In genomic region chr9:108105549-108105863, GRCm38 (mm10) we compare ENCODE assay signal across 11 mouse cellular contexts. TPM values are rescaled to one million over a fixed set of nuclear protein-coding genes. Genes with fewer than 3 reads are reported as not detected.
DNase-seq lines count a peak whose midpoint lies in the region; ATAC-seq and TF ChIP-seq lines count a peak whose summit lies in the region.
"Had no signal": no experiment of that assay in that cellular context is flagged by ENCODE, and none has a peak within 500 bp of the region (broad histone marks: within the 10 kb centered on the region; RNA-seq: fewer than 3 reads in every experiment).

No protein-coding gene starts in this region.

- peaks cover 39% of the 10 kb centered on the region for H3K27me3 ChIP-seq in heart, embryonic 10.5 days (ENCODE audit: insufficient read depth, poor library complexity, severe bottlenecking)
- no peaks in the 10 kb centered on the region for H3K27me3 ChIP-seq in C2C12 (ENCODE audit: control insufficient read depth, insufficient read depth, insufficient read length)
- no peaks in the 10 kb centered on the region for H3K27me3 ChIP-seq in embryonic facial prominence, embryonic 15.5 days
- peaks cover 15% of the 10 kb centered on the region for H3K27me3 ChIP-seq in liver, embryonic 15.5 days
- H3K27me3 ChIP-seq: forebrain, embryonic 15.5 days had no signal

- 80% methylated on average over 12 of the region's 12 CpGs for WGBS in heart, embryonic 10.5 days
- WGBS in embryonic facial prominence, embryonic 15.5 days, result 69% methylated on average over 12 of the region's 12 CpGs
- WGBS in liver, embryonic 15.5 days (ENCODE audit: insufficient replicate concordance), result 70% methylated on average over 12 of the region's 12 CpGs

- no peaks in the 10 kb centered on the region for H3K9me3 ChIP-seq in heart, embryonic 10.5 days
- no peaks in the 10 kb centered on the region for H3K9me3 ChIP-seq in embryonic facial prominence, embryonic 15.5 days (replicated peaks)
- H3K9me3 ChIP-seq in liver, embryonic 15.5 days (replicated peaks), result no peaks in the 10 kb centered on the region
- H3K9me3 ChIP-seq: forebrain, embryonic 15.5 days had no signal

- H3K27ac ChIP-seq in heart, embryonic 10.5 days, result peak overlapping the region; percentile 90
- H3K27ac ChIP-seq in embryonic facial prominence, embryonic 15.5 days (replicated peaks), result peak overlapping the region; percentile 56; the same call in 1 of the 2 replicates
- peak overlapping the region; percentile 55 for H3K27ac ChIP-seq in liver, embryonic 15.5 days (replicated peaks)
- H3K27ac ChIP-seq: forebrain, embryonic 15.5 days had no signal

- H3K4me2 ChIP-seq in embryonic facial prominence, embryonic 15.5 days (replicated peaks), result peak overlapping the region; percentile 26; the same call in 1 of the 2 replicates
- H3K4me2 ChIP-seq in liver, embryonic 15.5 days, result peak overlapping the region; percentile 69
- H3K4me2 ChIP-seq: forebrain, embryonic 15.5 days had no signal

- H3K36me3 ChIP-seq in heart, embryonic 10.5 days, result peaks cover 13% of the 10 kb centered on the region
- peaks cover 21% of the 10 kb centered on the region for H3K36me3 ChIP-seq in C2C12 (ENCODE audit: control insufficient read depth, insufficient read depth)
- no peaks in the 10 kb centered on the region for H3K36me3 ChIP-seq in embryonic facial prominence, embryonic 15.5 days
- H3K36me3 ChIP-seq in liver, embryonic 15.5 days (replicated peaks), result peaks cover 5% of the 10 kb centered on the region; the same call in 1 of the 2 replicates

- TF ChIP-seq CTCF in C2C12 (IDR thresholded peaks at IDR 0.05; ENCODE audit: control insufficient read depth, insufficient read depth, insufficient read length), result no peak

- ATAC-seq in embryonic facial prominence, embryonic 15.5 days (ENCODE audit: insufficient number of reproducible peaks, low FRiP score, low TSS enrichment, low read depth), result no peak; the same call in 1 of the 2 replicates
- no peak; the same call in 1 of the 2 replicates for ATAC-seq in liver, embryonic 15.5 days (ENCODE audit: insufficient read depth)

- peak overlapping the region; percentile 82 for H3ac ChIP-seq in C2C12 (ENCODE audit: control insufficient read depth, insufficient read length, low read depth)

- peaks cover 24% of the 10 kb centered on the region for H3K79me2 ChIP-seq in C2C12 (ENCODE audit: control insufficient read depth, insufficient read depth)

- H3K79me3 ChIP-seq in C2C12 (ENCODE audit: low read depth), result peaks cover 1% of the 10 kb centered on the region

- no peak overlapping the region for H3K4me3 ChIP-seq in heart, embryonic 10.5 days
- no peak overlapping the region for H3K4me3 ChIP-seq in C2C12 (ENCODE audit: insufficient read depth, poor library complexity, severe bottlenecking)
- 0 out of 2 replicates have a peak overlapping the region, but pooled peaks have one; percentile 2 for H3K4me3 ChIP-seq in embryonic facial prominence, embryonic 15.5 days (replicated peaks)
- peak overlapping the region; percentile 46; the same call in 1 of the 2 replicates for H3K4me3 ChIP-seq in liver, embryonic 15.5 days (replicated peaks)
- H3K4me3 ChIP-seq: forebrain, embryonic 15.5 days had no signal

- no peak overlapping the region for H3K9ac ChIP-seq in embryonic facial prominence, embryonic 15.5 days
- H3K9ac ChIP-seq in liver, embryonic 15.5 days, result peak overlapping the region; percentile 56; the same call in 1 of the 2 replicates
- H3K9ac ChIP-seq: forebrain, embryonic 15.5 days had no signal

- no peak for DNase-seq in heart, embryonic 10.5 days (ENCODE audit: low spot score)
- no peak for DNase-seq in heart, adult 8-10 months (ENCODE audit: low spot score)
- DNase-seq in urinary bladder, postnatal 36 days (ENCODE audit: low spot score in 2 of 2), result no peak
- no peak for DNase-seq in right cerebral cortex, adult 2 months (ENCODE audit: low spot score in 2 of 2)
- DNase-seq in frontal cortex, postnatal 25 days (ENCODE audit: low spot score in 2 of 2), result no peak
- DNase-seq: cerebellum, adult 9-10 months; lung, embryonic 14.5 days had no signal

- H3K4me1 ChIP-seq in heart, embryonic 10.5 days, result peaks cover 74% of the 10 kb centered on the region
- peaks cover 30% of the 10 kb centered on the region for H3K4me1 ChIP-seq in embryonic facial prominence, embryonic 15.5 days
- H3K4me1 ChIP-seq in liver, embryonic 15.5 days (replicated peaks), result peaks cover 64% of the 10 kb centered on the region
- H3K4me1 ChIP-seq: forebrain, embryonic 15.5 days had no signal

TF ChIP-seq in C2C12, 6 proteins besides CTCF, POLR2A, EP300 and RAD21:
- TF ChIP-seq MYOD1 (IDR thresholded peaks at IDR 0.05; ENCODE audit: control insufficient read depth, insufficient read length, low read depth) (no peak), MYOG (IDR thresholded peaks at IDR 0.05; ENCODE audit: control insufficient read depth, extremely low read depth, insufficient read length) (no peak), USF1 (IDR thresholded peaks at IDR 0.05; ENCODE audit: low read depth) (no peak), FOSL1 (IDR thresholded peaks at IDR 0.05; ENCODE audit: insufficient read depth, low read length, poor library complexity, severe bottlenecking) (no peak), MAX (IDR thresholded peaks at IDR 0.05) (no peak), CEBPB (IDR thresholded peaks at IDR 0.05; ENCODE audit: low read depth) (no peak)

RNA-seq across cellular contexts. Expression of gene Apeh, which starts 11.1 kb away (rescaled TPM):
- 80.7 and 84.4 TPM in 2 replicates for polyA plus RNA-seq in heart, embryonic 10.5 days (2016; fragmentation: Nextera tagmentation; extraction: Ambion mirVana)
- 10 to 100 TPM; 38.5 to 49.0 (median 44.9) TPM for total RNA-seq in heart, adult 8-10 months (2022)
- polyA plus RNA-seq in C2C12 (2012; fragmentation: generic; extraction: Trizol), result 49.1 TPM
- 48.3 and 51.2 TPM in 2 replicates for polyA plus RNA-seq in embryonic facial prominence, embryonic 15.5 days (2015; fragmentation: Nextera tagmentation; extraction: Ambion mirVana)
- 194 and 242 TPM in 2 replicates for polyA plus RNA-seq in liver, embryonic 15.5 days (2015; fragmentation: Nextera tagmentation; extraction: Ambion mirVana)

RNA-seq across cellular contexts. Expression of gene Rnf123, which starts 22.4 kb away (rescaled TPM):
- 31.8 and 33.1 TPM in 2 replicates for polyA plus RNA-seq in heart, embryonic 10.5 days (2016; fragmentation: Nextera tagmentation; extraction: Ambion mirVana)
- total RNA-seq in heart, adult 8-10 months (2022), result 100 to 1,000 TPM; 103 to 132 (median 110) TPM
- polyA plus RNA-seq in C2C12 (2012; fragmentation: generic; extraction: Trizol), result 15.4 TPM
- 28.7 and 34.9 TPM in 2 replicates for polyA plus RNA-seq in embryonic facial prominence, embryonic 15.5 days (2015; fragmentation: Nextera tagmentation; extraction: Ambion mirVana)
- 100 and 123 TPM in 2 replicates for polyA plus RNA-seq in liver, embryonic 15.5 days (2015; fragmentation: Nextera tagmentation; extraction: Ambion mirVana)

RNA-seq across cellular contexts. Expression of gene Mst1, which starts 25.3 kb away (rescaled TPM):
- 1.6 TPM in 2 replicates for polyA plus RNA-seq in heart, embryonic 10.5 days (2016; fragmentation: Nextera tagmentation; extraction: Ambion mirVana)
- total RNA-seq in heart, adult 8-10 months (2022), result under 1 TPM in 1 of 4 experiments, not detected in 3; 0.14 TPM
- polyA plus RNA-seq in C2C12 (2012; fragmentation: generic; extraction: Trizol), result 0.09 TPM
- polyA plus RNA-seq in embryonic facial prominence, embryonic 15.5 days (2015; fragmentation: Nextera tagmentation; extraction: Ambion mirVana), result 3.1 and 3.5 TPM in 2 replicates
- 41.1 and 51.2 TPM in 2 replicates for polyA plus RNA-seq in liver, embryonic 15.5 days (2015; fragmentation: Nextera tagmentation; extraction: Ambion mirVana)
- polyA plus RNA-seq: forebrain, embryonic 15.5 days had no signal

RNA-seq across cellular contexts. Expression of gene Amigo3, which starts 52.5 kb away (rescaled TPM):
- 2.5 and 3.2 TPM in 2 replicates for polyA plus RNA-seq in heart, embryonic 10.5 days (2016; fragmentation: Nextera tagmentation; extraction: Ambion mirVana)
- total RNA-seq in heart, adult 8-10 months (2022), result 1 to 10 TPM; 1.3 to 3.1 (median 1.6) TPM
- polyA plus RNA-seq in C2C12 (2012; fragmentation: generic; extraction: Trizol), result 1.9 TPM
- polyA plus RNA-seq in embryonic facial prominence, embryonic 15.5 days (2015; fragmentation: Nextera tagmentation; extraction: Ambion mirVana), result 4.0 and 5.0 TPM in 2 replicates
- polyA plus RNA-seq in liver, embryonic 15.5 days (2015; fragmentation: Nextera tagmentation; extraction: Ambion mirVana), result 1.5 and 1.8 TPM in 2 replicates

RNA-seq across cellular contexts. Expression of gene Gmppb, which starts 56.5 kb away (rescaled TPM):
- polyA plus RNA-seq in heart, embryonic 10.5 days (2016; fragmentation: Nextera tagmentation; extraction: Ambion mirVana), result 30.4 and 30.7 TPM in 2 replicates
- 1 to 10 TPM; 7.3 to 9.6 (median 9.0) TPM for total RNA-seq in heart, adult 8-10 months (2022)
- polyA plus RNA-seq in C2C12 (2012; fragmentation: generic; extraction: Trizol), result 23.5 TPM
- 38.4 and 40.5 TPM in 2 replicates for polyA plus RNA-seq in embryonic facial prominence, embryonic 15.5 days (2015; fragmentation: Nextera tagmentation; extraction: Ambion mirVana)
- 15.3 and 16.3 TPM in 2 replicates for polyA plus RNA-seq in liver, embryonic 15.5 days (2015; fragmentation: Nextera tagmentation; extraction: Ambion mirVana)

Comparison
In these comparisons a context has a peak if more than half of its experiments do, and no peak if none do; other contexts are left out.
1. H3K4me3 ChIP-seq: peak in embryonic facial prominence, embryonic 15.5 days (single experiment) and liver, embryonic 15.5 days (single experiment); none in heart, embryonic 10.5 days (single experiment) and C2C12 (single experiment).
2. Peak in every context shown above with its lines, with median percentiles within 50 percentile points of each other: H3K27ac ChIP-seq.